Mouse (Mus musculus) cerebellum, adult 9-11 months (tissue): Measurements from ENCODE around the gene Vmn1r87.
A peak's percentile ranks its signal among the peaks of the same experiment; 100 is the strongest.

Experiments used
- DNase-seq: peaks from one replicate; pipeline ENCODE4 v3.0.0; 2022

The Vmn1r87 gene

GRCm38 (mm10) chr7:13140057-13140456 is at the start of gene Vmn1r87:
TSS of gene Vmn1r87 (minus strand) at chr7:13140157.
- DNase-seq: no peak

GRCm38 (mm10) chr7:13159268-13159667 is 19.3 kb upstream of the Vmn1r87 start, which contains the start of gene Vmn1r88:
TSS of gene Vmn1r88 (plus strand) at chr7:13159568.
- no peak for DNase-seq

- DNase-seq: no peak
These were observed 2.6 kb downstream of the Vmn1r87 start for GRCm38 (mm10) chr7:13137340-13137739.

- no peak for DNase-seq
These were observed 8.1 kb downstream of the Vmn1r87 start for GRCm38 (mm10) chr7:13131856-13132255.

- DNase-seq: peak; percentile 38
These were observed 16.3 kb downstream of the Vmn1r87 start for GRCm38 (mm10) chr7:13123554-13124153.

- no peak for DNase-seq
These were observed 20.1 kb downstream of the Vmn1r87 start, which contains the start of gene Vmn1r86 for GRCm38 (mm10) chr7:13119817-13120216. TSS of gene Vmn1r86 (minus strand) at chr7:13119917.

- DNase-seq: no peak
These were observed 44.9 kb downstream of the Vmn1r87 start, which contains the start of gene Vmn1r85 for GRCm38 (mm10) chr7:13095073-13095472. TSS of gene Vmn1r85 (minus strand) at chr7:13095173.
